Mouse (Mus musculus) cerebellum, adult 18-20 months (tissue): ENCODE measurements around the gene Cav2.

Experiments
- DNase-seq, 2 experiments: peaks; one replicate each; pipeline ENCODE4 v3.0.0; 2021

The Cav2 gene

DNA sequence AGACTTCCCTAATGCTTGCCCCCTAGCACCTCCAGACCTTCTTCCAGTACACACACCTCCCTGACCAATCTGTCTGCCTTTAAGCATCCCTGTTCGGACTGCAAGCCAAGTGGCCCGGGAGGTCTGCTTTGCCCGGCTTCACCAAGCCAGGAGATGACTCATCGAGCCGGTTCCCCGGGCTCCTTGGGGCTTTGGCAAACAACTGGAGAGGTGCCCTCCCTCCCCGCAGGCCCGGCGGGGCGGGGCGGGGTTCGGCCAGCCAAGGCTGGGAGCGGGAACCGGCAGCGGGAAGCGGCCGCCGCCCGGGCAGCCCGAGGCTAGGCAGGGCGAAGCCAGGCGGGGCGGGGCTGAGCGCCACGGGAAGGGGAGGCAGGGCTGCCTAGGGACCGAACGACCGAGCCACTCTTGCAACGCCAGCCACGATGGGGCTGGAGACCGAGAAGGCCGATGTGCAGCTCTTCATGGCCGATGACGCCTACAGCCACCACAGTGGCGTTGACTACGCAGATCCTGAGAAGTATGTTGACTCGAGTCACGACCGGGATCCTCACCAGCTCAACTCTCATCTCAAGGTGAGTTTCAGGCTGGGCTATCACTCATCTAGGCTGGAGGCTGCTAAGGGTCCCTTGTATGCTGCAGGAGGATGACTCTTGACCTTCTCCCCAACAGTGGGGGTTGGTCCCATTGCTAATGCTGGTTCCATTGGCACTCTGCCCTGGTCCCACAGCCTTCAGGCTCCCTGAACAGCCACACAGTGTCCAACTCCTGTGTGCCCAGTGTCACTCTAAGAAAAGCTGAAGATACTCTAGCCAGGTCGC is at the start of gene Cav2:
Gene Cav2, plus strand, starts transcription at position 247 of the 818 bp plus-strand sequence.
- peak; percentile 81 to 82 for DNase-seq

DNA sequence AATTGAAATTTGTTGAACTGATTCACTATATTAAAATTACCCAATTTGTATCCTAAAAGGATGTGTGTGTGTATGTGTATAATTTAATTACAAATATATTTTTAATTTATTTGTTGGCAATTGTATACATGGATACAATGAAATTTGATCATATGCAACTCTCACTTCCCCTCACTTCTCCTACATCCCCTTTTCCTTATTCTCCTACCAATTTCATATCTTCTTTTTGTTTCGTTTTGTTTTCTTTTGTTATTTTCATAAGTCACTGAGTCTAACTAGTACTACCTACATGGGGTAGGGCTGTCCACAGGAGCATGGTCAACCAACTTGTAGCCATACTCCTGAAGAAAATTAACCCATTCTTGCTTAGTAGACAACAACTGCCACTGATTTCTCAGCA is 41.3 kb upstream of the Cav2 start:
- DNase-seq, result no peak

DNA sequence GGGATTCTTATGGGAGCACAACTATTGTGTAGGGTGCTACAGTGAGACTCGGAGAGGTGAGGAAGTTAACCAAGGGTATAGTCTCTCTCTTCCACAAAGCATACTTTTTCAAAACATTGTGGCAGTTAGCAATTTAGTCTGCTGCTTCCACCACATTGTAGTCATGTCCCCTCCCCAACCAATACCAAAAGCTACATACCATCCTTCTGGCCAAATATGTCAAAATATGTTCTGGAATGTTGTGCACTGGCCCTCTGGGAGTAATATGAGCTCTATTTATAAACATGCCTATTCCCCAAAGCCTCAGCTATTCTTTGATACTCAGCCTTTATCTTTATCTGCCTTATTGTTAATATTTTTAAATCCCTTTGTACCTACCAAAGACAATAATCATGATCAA is 40.0 kb upstream of the Cav2 start:
- DNase-seq, result no peak

DNA sequence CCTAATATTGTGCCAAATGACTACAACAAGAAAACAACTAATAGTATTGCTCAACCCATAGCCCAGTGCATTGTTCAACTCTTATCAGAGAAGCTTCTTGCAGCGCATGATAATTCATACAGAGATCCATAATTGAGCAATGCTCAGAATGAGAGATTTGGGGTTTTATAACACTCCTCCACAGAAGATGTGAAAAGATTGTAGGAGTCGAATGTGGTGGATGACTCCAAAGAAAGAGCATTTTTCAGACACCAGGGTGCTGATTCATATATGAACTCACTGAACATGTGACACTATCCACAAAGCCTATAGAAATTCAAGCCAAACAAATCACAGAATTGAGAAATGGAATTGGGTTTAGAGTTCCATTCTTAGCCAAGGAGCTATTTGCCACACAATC is 34.0 kb upstream of the Cav2 start:
- no peak for DNase-seq

DNA sequence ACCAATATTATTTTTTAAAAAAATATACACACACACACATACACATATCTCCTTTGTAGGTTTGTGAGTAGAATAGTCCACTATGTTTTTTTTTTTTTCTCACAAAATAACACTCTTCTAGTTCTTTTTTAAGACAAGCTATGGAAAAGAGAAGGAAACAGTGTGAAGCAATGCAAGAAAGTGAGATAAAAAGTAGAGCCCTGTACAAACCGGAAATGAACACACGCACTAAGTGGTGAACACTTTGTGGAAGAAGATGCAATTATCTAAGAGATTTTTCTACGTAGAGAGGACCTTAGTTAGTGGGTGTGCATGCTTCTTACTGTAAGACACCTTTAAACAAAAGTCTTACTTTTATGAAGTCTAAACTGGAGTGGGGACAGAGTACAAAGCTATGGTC is 33.3 kb upstream of the Cav2 start:
- no peak for DNase-seq

DNA sequence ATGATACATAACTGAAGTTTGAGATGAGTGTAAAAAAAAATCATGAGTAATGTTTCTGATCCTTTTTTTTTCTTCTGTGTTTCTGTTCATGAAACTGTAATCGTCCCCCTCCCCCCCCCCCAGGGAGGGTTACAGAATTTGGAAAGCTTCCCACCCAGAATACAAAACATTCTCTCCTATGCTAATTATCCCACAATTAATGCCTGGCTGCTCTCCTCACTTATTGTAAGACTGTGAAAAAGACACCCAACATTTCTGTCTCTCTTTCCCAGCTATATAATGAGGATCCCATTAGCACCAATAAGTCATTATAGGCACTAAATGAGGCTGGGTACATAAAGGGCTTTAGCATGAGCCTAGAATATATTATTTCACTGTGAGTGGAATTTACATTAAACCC is 32.7 kb upstream of the Cav2 start:
- DNase-seq, result no peak

DNA sequence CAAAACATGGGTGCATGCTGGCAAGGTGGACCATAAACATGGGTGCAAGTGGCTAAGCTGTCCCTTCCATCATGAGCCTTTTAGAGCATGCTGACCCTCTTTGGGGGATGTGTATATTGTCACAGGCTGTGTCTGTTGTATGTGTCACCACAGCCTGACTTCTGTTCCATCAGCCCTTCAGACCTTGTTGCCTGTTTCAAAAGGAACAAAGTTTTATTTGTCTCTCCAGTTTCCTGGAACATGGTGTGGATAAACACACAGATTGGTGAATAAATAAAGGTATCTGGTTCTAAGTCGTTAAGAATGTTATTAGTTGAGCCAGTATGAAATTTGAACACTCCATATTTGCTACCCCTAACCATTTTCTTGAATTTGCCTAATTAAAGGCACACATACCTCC is 29.0 kb upstream of the Cav2 start:
- DNase-seq, result no peak

DNA sequence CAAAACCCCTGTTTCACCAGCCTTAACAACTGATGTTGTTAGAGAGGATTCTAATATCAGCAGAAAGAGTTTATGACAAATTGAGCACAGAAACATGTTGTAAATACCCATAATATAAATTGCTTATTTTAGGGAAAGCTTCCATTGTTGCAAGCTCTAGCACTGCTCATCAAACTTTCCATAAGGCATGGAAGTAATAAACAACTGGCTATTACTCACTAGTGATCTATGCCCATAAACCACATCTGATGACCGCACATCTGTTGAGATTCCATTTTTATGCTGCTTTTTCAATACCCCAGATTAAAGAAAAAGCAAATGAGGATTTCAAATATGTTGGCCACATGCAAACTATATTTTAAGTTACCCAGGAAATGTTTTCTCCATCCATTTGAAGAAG is 22.8 kb upstream of the Cav2 start:
- DNase-seq, result no peak

DNA sequence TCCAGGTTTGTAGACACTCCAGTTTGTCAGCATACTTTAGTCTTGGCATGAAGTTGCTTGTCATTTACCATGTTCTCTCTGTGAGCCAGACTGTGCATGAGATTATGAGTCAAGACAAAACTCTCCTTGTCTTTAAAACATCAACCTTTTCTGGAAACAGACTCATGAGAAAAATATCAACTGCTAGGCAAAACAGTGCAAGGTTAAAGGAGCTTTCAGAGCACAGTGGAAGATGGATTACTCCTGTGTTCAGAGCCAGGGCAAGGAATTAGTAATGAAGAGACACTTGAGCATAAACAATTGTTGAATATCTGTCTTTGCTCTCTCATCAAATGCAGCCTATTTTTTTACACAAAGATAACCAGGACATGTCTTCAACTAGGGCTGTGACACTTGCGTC is 22.1 kb upstream of the Cav2 start:
- DNase-seq, result no peak

DNA sequence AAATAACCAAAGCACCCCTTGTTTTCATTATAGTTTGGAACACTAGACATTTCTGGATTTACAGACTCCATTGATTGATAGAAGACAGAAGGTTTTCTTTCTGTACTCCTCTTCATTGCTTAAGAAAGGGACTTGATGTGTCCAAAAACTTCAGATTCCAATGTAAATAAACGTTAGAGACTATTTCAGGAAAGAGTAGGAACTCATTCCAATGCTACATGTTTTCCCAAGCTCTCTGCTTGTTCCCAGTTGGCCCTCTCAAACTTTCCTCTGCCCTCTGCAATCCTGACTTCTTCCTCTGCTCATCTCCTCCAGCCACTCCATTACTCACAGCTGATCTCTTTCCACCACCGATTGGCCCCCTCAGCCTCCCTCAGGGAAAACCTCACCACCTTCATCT is 18.2 kb upstream of the Cav2 start:
- no peak for DNase-seq

DNA sequence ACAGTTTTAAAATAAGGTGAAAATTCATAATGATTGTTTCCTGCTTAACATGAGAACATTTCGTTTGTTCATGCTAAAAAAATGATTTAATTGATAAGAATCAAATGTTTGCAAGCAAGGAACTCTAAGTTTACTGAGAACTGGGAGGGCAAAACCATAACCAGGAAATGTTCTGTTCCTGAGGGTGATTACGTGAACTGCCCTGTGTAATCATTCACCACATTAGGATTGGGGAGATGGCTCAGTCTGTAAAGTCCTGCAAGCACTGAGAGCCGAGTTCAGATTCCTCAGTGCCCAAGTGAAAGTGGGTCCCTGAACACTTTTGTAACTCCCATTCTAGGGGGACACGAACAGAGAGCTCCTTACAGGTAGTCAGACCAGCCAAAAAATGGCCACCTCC is 15.9 kb upstream of the Cav2 start:
- no peak for DNase-seq

DNA sequence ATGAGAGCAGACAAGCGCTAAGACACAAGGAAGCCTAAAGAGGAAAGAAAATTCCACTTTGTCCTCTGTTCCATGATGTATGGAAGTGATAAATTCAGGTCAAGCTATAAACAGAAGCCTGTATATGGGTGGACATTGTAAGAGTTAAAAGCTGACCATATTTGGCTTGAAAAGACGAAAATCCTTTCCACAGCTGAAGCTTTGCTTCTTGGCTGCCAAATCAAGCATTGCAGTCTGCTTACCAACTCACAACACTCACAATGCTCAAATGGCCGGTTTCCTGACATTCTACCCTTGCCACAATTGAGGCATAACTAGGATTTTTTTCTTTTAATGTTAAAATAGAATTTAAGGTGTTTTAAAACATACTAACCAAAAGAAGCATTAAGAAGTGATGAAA is 14.5 kb upstream of the Cav2 start:
- no peak for DNase-seq

DNA sequence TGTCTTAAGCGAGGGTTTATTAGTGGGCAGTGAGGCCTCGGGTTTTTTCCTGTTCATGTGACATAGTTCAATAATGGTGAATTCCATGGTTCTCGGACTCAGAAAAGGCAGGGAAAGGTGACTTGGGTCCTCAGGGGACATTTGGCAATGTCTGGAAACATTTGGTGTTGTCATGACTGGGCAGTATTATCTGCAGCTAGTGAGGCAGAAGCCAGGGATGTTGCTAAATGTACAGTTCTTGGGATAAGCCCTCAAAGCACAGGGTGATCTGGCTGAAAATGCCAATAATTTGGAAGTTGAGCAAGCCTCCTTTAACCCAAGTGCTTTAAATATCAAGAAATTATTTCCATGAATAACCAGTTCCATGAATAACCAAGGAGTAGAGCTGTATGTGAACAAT is 2.6 kb upstream of the Cav2 start:
- no peak for DNase-seq

DNA sequence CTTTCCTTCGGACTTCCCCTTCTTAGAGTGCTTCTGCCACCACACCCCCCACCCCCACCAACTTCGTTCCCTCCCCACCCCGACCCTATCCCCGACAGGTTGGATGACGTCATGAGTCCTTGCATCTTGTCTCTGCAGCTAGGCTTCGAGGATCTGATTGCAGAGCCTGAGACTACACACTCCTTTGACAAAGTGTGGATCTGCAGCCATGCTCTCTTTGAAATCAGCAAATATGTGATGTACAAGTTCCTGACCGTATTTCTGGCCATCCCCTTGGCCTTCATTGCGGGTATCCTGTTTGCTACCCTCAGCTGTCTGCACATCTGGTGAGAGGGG is 740 bp downstream of the Cav2 start:
- peak in 1 of 2 experiments; percentile 7 for DNase-seq

DNA sequence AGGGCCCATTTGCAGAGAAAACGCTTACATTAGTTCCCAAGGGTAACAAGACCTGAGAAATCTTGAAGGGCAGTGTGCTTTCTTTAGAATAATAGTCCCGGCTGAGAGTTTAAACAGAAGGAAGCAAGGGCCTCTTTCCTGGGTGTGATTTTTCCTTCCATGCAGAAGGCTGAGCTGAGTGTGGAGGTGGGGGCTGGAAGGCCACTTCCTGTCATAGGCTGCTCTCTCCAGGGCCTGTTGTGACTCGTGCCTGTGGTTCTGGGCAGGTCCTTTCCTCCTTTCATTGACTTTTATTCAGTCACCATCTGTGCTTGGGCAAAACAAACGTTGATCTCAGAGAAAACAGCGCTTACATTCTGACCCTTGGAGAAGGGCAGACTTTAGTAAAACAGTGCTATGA is 1.2 kb downstream of the Cav2 start:
- DNase-seq, result peak in 1 of 2 experiments; percentile 6

DNA sequence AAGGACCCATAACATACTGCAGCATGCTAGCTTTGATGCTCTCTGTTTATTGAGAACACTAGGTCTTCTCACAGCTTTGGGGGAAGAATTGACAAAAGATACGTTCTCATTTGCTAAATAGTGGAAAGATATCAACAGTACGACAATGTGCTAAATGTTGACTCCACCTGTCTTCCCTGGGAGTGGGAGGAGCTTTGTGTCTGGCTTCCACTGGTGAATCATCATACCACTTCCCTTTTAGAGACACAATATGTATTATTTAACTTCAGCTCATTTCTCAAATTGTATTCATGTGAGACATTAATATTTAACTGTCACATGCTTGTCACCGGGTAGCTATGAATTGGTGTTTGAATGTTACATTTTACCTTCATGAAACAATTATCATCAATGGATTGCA is 2.8 kb downstream of the Cav2 start:
- no peak for DNase-seq

DNA sequence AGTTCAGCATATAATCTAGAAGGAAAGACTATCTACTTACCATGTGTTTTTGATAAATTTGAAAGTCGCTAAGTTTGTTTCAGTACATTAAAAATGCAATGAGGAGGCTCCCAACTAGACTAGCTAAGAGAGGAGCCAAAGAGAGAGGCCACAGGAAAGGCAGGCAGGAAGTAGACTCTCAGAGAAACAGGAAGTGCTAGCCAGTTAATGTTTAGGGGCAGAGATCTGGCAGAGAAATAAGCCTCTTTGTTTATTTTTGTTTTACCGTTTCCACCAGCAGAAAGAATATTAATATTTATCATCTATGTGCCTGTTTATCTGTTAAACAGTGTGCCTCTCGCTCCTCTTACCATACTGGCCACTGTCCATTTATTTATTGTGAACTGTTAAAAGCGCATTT is 5.4 kb downstream of the Cav2 start:
- DNase-seq, result no peak

DNA sequence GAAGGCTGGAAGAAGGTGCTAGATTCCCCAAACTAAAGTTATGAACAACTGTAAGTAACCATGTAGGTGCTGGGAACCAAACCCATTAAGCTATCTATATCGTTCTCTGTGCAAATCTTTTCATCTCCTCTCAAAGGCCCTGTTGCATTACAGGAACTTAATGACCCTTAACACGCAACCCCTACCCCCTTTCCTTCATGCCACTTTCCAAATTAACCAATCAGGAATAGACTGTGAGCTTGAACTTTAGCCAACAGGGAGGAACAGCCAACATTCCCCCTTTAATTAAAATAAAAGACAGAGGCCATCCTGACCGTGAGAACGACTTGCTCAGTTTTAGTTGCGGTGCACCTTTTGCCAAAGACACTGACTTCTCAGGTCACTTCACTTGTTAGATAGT is 14.1 kb downstream of the Cav2 start:
- no peak for DNase-seq

DNA sequence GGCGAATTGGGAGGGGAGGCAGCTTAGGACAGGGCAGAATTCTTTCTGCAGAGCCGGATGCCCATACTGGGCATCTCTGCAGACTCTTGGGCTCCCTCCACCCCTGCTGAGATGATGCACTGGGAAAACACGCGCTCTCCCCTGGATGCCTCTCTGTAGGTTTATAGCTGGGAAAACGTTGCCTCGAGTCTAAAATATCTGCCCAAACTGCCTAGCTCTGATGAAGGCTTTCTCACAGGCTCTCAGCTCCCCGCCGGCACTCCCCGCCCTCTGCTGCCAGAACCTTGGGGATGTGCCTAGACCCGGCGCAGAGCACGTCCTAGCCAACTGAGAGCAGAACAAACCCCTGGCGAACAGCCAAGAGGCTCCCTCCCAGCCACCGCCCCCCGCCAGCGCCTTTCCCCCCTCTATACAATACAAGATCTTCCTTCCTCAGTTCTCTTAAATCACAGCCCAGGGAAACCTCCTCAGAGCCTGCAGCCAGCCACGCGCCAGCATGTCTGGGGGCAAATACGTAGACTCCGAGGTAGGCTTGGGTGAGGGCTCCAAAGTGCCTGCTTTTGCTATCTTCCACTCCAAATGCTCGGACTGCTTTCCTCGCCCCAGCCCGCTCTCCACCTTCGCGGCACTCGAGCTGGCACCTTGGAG is 25.1 kb downstream of the Cav2 start, which contains the start of gene Cav1:
Gene Cav1, plus strand, starts transcription at position 382 of the 648 bp plus-strand sequence.
- DNase-seq, result peak; percentile 8 to 42

DNA sequence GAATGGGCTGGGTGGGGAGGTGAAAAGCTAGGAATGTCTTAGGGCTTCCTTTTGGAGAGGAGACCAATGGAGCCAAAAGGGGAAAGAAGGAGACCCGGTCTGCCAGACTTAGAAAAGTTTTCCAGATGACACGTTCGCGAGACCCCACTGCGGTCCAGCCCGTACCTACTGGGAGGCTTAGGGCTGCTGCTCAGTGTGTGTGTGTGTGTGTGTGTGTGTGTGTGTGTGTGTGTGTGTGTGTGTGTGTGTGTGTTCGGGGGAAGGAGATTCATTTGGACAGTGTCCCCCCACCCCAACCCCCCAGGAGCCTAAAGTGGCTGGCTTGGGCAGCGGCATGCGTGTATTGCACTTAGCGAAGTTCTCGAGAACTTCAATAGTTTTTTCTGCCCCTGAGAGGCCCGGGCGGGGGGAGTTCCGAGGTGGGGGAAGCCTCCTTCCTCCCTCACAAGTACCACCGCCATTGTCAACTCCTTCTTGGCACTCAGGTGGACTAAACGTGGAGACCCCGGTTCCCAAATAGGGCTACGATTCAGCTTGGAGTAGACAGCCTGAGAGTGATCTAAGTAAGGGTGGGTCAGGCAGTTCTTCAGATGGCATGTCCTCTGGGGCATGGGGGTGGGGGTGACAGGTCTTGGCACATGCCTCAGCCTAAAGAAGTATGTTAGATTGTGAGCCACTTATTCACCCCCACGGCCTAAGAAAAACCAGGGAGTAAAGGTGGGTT is 25.8 kb downstream of the Cav2 start:
- DNase-seq, result no peak

DNA sequence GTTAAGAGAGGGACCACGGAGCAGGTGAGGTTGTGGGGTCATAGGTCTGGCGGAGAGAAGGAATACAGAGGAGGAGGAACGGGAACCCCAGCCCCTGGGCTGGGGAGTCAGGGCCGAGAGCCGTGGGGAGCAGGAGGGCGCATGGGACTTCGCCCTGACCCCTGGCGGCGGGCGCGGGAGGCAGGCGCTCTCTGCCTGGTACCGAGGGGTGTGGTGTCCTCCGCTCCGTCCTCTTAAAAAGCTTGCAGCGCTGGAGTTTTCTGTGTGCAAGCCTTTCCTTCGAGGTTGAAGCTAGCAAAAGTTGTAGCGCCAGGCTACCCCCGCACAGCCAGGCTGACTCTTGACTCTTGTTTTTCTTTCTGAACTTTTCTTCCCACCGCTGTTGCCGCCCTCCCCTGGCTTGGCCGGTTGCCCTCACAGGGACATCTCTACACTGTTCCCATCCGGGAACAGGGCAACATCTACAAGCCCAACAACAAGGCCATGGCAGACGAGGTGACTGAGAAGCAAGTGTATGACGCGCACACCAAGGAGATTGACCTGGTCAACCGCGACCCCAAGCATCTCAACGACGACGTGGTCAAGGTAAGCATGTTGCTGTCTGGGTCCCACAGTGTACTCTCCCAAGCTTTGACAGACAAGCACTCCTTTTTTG is 26.6 kb downstream of the Cav2 start:
- peak; percentile 15 to 29 for DNase-seq

DNA sequence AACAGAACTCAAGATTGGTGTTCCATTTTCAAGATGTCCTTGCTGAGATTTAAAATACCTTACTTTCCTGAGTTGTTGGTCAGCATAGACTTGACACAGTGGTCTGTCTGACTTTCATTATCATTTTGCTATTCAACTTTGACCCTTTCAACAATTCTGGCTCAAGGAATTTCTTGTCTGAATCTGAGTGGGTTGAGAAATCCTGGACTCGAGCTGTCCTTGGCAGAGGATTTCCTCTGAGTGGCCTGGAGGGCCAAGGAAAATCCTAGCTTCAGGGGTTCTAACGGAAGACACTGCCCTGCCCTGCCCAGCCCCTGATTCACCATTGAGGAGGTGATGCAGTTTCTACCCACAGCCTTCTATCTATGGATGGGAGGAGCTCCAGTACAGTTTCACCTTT is 27.7 kb downstream of the Cav2 start:
- no peak for DNase-seq

DNA sequence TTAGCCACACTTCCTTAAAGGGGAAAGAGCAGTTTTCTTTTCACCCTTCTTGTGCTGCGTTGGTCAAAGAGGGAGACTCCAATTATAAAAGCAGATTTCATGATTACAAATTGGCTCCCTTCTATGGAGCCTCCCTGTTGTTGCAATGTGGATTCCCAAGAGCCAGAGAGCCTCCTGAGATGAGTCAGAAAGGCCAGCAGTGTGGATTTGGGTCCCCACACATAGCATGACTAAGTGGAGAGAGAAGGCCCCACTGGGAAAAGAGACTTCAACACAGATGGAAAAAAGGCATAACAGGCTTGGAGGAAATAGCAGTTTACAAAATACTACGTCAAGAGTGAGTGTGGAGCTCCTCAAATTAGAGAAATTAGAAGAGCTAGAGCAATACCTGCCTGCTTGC is 28.3 kb downstream of the Cav2 start:
- no peak for DNase-seq

DNA sequence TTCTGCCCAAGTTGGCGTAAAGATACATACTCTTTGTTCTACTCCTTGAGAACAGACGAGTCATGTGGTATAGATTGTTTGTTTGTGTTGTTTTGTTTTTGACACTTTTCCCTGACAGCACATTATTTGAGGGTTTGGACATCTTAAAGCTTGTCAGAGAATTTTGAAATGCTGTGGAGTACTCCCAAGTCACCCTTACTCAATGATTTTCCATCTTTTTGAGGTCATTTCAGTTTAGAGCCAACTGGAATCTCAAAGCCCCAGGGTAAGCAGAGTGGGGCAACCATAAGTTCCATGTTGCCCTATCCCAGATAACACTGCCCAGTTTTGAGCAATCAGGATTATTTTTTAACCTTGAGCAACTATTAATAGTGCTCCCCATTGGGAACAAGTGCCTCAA is 33.3 kb downstream of the Cav2 start:
- no peak for DNase-seq
